Mouse (Mus musculus) lung, postnatal 10 days (tissue): ENCODE measurements at regions not wholly inside any gene's neighbourhood (a gene's known extent, or its start where the extent isn't known, plus 50 kb on each side); places are given as distances from the start of the nearest gene placed in this dataset.

Experiments used
- DNase-seq: peaks from one replicate; pipeline ENCODE4 v3.0.0; 2021

- no peak for DNase-seq
Measured at GRCm38 (mm10) chr5:50122829-50123241, 64.0 kb upstream of the Adgra3 start.

GRCm38 (mm10) chr5:50119860-50120259, 61.1 kb upstream of the Adgra3 start:
- DNase-seq: no peak
